Mouse (Mus musculus): ENCODE data around the gene Tshz2. TPM values are rescaled to one million over a fixed set of nuclear protein-coding genes. Genes with fewer than 3 reads are reported as not detected.

The Tshz2 gene
- polyA plus RNA-seq, 1 experiment, result not detected

GRCm38 (mm10) chr2:169997276-169998049 is 364.6 kb downstream of the Tshz2 start:
- TF ChIP-seq GATA1 (IDR thresholded peaks at IDR 0.05; ENCODE audit: low read length), result no peak

GRCm38 (mm10) chr2:169998878-169999337 is 366.1 kb downstream of the Tshz2 start:
- no peak for TF ChIP-seq GATA1 (IDR thresholded peaks at IDR 0.05; ENCODE audit: low read length)

- TF ChIP-seq GATA1 (IDR thresholded peaks at IDR 0.05; ENCODE audit: low read length), result no peak
These were observed 370.0 kb downstream of the Tshz2 start for GRCm38 (mm10) chr2:170002594-170003504.

GRCm38 (mm10) chr2:170003666-170004065 is 370.9 kb downstream of the Tshz2 start:
- TF ChIP-seq GATA1 (IDR thresholded peaks at IDR 0.05; ENCODE audit: low read length), result no peak

- TF ChIP-seq GATA1 (IDR thresholded peaks at IDR 0.05; ENCODE audit: low read length), result no peak
These were observed 374.0 kb downstream of the Tshz2 start for GRCm38 (mm10) chr2:170006829-170007228.

GRCm38 (mm10) chr2:170007426-170007958 is 374.7 kb downstream of the Tshz2 start:
- no peak for TF ChIP-seq GATA1 (IDR thresholded peaks at IDR 0.05; ENCODE audit: low read length)

- TF ChIP-seq GATA1 (IDR thresholded peaks at IDR 0.05; ENCODE audit: low read length), result no peak
These were observed 376.9 kb downstream of the Tshz2 start for GRCm38 (mm10) chr2:170009729-170010128.

- no peak for TF ChIP-seq GATA1 (IDR thresholded peaks at IDR 0.05; ENCODE audit: low read length)
These were observed 379.0 kb downstream of the Tshz2 start for GRCm38 (mm10) chr2:170011858-170012257.

- no peak for TF ChIP-seq GATA1 (IDR thresholded peaks at IDR 0.05; ENCODE audit: low read length)
These were observed 384.5 kb downstream of the Tshz2 start for GRCm38 (mm10) chr2:170017302-170017701.

- TF ChIP-seq GATA1 (IDR thresholded peaks at IDR 0.05; ENCODE audit: low read length), result no peak
These were observed 385.1 kb downstream of the Tshz2 start for GRCm38 (mm10) chr2:170017926-170018325.

GRCm38 (mm10) chr2:170022953-170023352 is 390.1 kb downstream of the Tshz2 start:
- no peak for TF ChIP-seq GATA1 (IDR thresholded peaks at IDR 0.05; ENCODE audit: low read length)

- no peak for TF ChIP-seq GATA1 (IDR thresholded peaks at IDR 0.05; ENCODE audit: low read length)
These were observed 390.9 kb downstream of the Tshz2 start for GRCm38 (mm10) chr2:170023741-170024140.

GRCm38 (mm10) chr2:170024939-170025338 is 392.1 kb downstream of the Tshz2 start:
- no peak for TF ChIP-seq GATA1 (IDR thresholded peaks at IDR 0.05; ENCODE audit: low read length)

GRCm38 (mm10) chr2:170025896-170026295 is 393.1 kb downstream of the Tshz2 start:
- no peak for TF ChIP-seq GATA1 (IDR thresholded peaks at IDR 0.05; ENCODE audit: low read length)

- no peak for TF ChIP-seq GATA1 (IDR thresholded peaks at IDR 0.05; ENCODE audit: low read length)
These were observed 395.0 kb downstream of the Tshz2 start for GRCm38 (mm10) chr2:170027837-170028236.
